Mouse (Mus musculus) limb, embryonic 14.5 days (tissue): Measurements from ENCODE around the gene Tecr. TPM values are rescaled to one million over a fixed set of nuclear protein-coding genes. Genes with fewer than 3 reads are reported as not detected.
"Not testable (repeated sequence)": the region's sequence is repeated elsewhere in the genome, so short reads cannot be mapped to it uniquely, and the experiment has no call there.

Source experiments
- ATAC-seq: fragments of 200-750 bp; cut with Nextera tagmentation; 2 replicates; pipeline ENCODE4 v1.8.0; 2017; ENCODE audit warnings: low read depth, moderate number of reproducible peaks, moderate TSS enrichment; ENCODE audit not compliant: low FRiP score
- DNase-seq: peaks from one replicate; pipeline ENCODE4 v3.0.0-alpha.2; 2015; ENCODE audit warnings: low spot score
- H3K27ac ChIP-seq: fragments of 300-500 bp; sonication (generic); replicated peaks from 2 replicates; pipeline ENCODE4 v1.5.1; 2014; ENCODE audit warnings: low read depth, mild to moderate bottlenecking, low read length, moderate library complexity, mixed read lengths
- H3K27me3 ChIP-seq: fragments of 300-500 bp; sonication (generic); 2 replicates; pipeline ENCODE4 v1.6.1; 2014; ENCODE audit warnings: low read length, mixed read lengths; ENCODE audit not compliant: control insufficient read depth, insufficient read depth
- H3K36me3 ChIP-seq: fragments of 300-500 bp; sonication (generic); 2 replicates; pipeline ENCODE4 v1.6.1; 2014; ENCODE audit warnings: mild to moderate bottlenecking, low read length, moderate library complexity, mixed read lengths; ENCODE audit not compliant: control insufficient read depth, insufficient read depth
- H3K4me1 ChIP-seq: fragments of 300-500 bp; sonication (generic); 2 replicates; pipeline ENCODE4 v1.6.1; 2014; ENCODE audit warnings: antibody characterized with exemption, low read length, mixed read lengths; ENCODE audit not compliant: control insufficient read depth, insufficient read depth
- H3K4me2 ChIP-seq: fragments of 300-500 bp; sonication (generic); replicated peaks from 2 replicates; pipeline ENCODE4 v1.6.1; 2014; ENCODE audit warnings: low read depth, mild to moderate bottlenecking, low read length, moderate library complexity; ENCODE audit not compliant: severe bottlenecking
- H3K4me3 ChIP-seq: fragments of 300-500 bp; sonication (generic); replicated peaks from 2 replicates; pipeline ENCODE4 v1.5.1; 2014; ENCODE audit warnings: low read length
- H3K9ac ChIP-seq: fragments of 300-500 bp; sonication (generic); 2 replicates; pipeline ENCODE4 v1.6.1; 2014; ENCODE audit warnings: mild to moderate bottlenecking, low read depth, low read length, moderate library complexity; ENCODE audit not compliant: severe bottlenecking
- H3K9me3 ChIP-seq: fragments of 300-500 bp; sonication (generic); 2 replicates; pipeline ENCODE4 v1.6.1; 2016; ENCODE audit warnings: low read length; ENCODE audit not compliant: control insufficient read depth
- POLR2A ChIP-seq: fragments of 200-500 bp; IDR thresholded peaks from 2 replicates; pipeline ENCODE4 v1.8.0; 2012; ENCODE audit warnings: inconsistent platforms, mild to moderate bottlenecking, moderate library complexity, borderline replicate concordance; ENCODE audit not compliant: insufficient read depth, insufficient read length; ENCODE audit errors: extremely low read depth
- WGBS: fragments of 180-500 bp; shearing (Covaris S2); extraction: QIAGEN DNeasy Blood & Tissue Kit; methylation state at CpG from one replicate; pipeline ENCODE4 v1.1.7; 2014; 5-methylcytosine and 5-hydroxymethylcytosine counted together
- polyA plus RNA-seq, 2 experiments: library from polyadenylated mRNA; depleted of rRNA in 1 of 2; stranded (reverse) in 1 of 2; unstranded in 1 of 2; fragments of >200 nt; fragmentation: Nextera tagmentation in 1 of 2; extraction: Ambion mirVana in 1 of 2; gene quantifications; 2 replicates each; pipeline versions ENCODE4 v1.2.1 to v1.2.3; 2012 to 2014

Tecr gene
- polyA plus RNA-seq, 2 experiments = 589 to 595 TPM

DNA sequence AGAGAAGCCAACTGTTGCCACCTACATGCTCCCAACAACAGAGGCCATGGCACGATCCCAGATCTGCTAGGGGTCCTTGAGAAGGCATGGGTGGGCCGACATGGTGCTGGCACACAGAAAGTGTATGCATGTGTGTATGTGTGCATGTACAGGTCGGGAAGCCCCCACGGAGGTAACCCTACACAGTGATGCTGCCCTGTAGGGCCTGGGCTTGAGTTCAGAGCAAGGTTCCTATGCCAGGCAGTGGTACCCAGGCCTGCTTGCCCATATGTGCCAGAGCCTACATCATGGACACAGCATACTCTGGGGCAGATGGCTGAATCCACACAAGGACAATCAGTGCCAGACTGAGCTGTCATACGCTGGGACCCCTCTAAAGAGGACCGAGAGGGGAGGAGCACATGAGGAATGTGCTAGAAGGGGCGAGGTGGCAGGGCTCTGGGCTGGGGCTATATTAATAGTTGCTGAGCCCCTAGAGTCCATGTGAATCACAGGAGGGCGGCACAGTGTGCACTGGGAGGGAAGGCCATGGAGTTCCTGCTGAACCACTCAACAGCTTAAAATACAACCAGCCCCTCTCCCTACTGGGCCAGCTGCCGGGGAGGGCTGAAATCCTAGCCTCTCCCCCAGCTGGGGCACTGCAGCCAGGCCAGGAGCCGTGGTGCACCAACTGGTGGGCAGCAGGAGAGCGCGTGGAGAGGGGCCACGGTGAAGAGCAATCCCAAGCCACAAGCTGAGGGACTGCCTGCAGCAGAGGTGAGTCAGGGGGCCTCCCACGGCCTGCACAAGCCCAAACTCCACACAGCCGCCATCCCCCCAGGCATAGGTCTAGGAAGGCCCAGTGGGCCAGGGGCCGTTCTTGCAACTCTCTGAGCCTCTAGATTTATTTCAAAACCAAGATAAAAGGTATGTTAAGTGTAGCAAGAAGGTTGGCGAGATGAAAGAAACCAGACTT, 31.9 kb downstream of the Tecr start:
- H3K9me3 ChIP-seq = no peaks in the 10 kb centered on the region
- H3K4me3 ChIP-seq = no peak overlapping the region
- H3K9ac ChIP-seq = 0 out of 2 replicates have a peak overlapping the region, but pooled peaks have one; percentile 12
- TF ChIP-seq POLR2A = no peak
- H3K36me3 ChIP-seq = peaks cover 40% of the 10 kb centered on the region
- no peaks in the 10 kb centered on the region for H3K27me3 ChIP-seq
- H3K4me1 ChIP-seq = peaks cover 12% of the 10 kb centered on the region; the same call in 1 of the 2 replicates
- H3K4me2 ChIP-seq = no peak overlapping the region; the same call in 1 of the 2 replicates
- ATAC-seq (peak; percentile 43), DNase-seq (peak; percentile 37)
- WGBS = 71% methylated on average over 17 of the region's 17 CpGs
- peak overlapping the region; percentile 72 for H3K27ac ChIP-seq

DNA sequence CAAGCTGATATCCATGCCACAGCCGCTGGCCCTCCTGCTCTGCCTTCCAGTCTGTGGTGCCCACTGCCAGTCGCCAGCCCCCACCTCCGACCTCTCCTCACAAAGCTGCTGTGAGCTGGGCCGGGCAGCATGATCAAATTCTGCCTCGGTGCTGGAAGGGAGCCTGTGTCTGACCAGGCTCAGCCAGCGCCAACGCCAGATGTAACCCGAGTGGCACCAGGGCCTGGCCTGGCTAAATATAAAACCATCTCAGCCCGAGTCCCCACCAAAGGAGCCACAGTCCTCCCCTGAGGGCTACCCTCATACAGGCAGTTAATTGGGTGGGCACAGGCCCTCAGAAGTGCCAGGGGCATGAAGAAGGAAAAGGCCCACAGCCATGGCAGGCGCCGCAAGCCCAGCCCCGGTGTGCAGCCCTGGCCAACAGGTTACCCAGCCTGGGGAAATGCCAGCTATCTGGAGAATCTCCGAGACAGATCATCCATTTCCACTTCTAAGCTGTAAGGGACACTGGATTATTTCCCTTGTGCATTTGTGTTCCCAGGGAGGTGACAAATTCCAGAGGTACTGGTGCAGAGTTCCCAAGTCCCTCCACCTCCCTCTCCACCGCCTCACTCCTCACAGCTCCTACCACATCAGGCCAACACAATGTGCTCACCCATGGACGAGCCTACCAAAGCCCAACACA, 33.0 kb downstream of the Tecr start:
- H3K27me3 ChIP-seq = no peaks in the 10 kb centered on the region
- peaks cover 12% of the 10 kb centered on the region; the same call in 1 of the 2 replicates for H3K4me1 ChIP-seq
- H3K4me2 ChIP-seq = no peak overlapping the region
- H3K36me3 ChIP-seq = peaks cover 45% of the 10 kb centered on the region
- TF ChIP-seq POLR2A = no peak
- H3K9ac ChIP-seq = no peak overlapping the region
- no peak overlapping the region for H3K4me3 ChIP-seq
- 74% methylated on average over 15 of the region's 15 CpGs for WGBS
- DNase-seq = no peak
- H3K9me3 ChIP-seq = no peaks in the 10 kb centered on the region
- ATAC-seq = no peak
- H3K27ac ChIP-seq = no peak overlapping the region

DNA sequence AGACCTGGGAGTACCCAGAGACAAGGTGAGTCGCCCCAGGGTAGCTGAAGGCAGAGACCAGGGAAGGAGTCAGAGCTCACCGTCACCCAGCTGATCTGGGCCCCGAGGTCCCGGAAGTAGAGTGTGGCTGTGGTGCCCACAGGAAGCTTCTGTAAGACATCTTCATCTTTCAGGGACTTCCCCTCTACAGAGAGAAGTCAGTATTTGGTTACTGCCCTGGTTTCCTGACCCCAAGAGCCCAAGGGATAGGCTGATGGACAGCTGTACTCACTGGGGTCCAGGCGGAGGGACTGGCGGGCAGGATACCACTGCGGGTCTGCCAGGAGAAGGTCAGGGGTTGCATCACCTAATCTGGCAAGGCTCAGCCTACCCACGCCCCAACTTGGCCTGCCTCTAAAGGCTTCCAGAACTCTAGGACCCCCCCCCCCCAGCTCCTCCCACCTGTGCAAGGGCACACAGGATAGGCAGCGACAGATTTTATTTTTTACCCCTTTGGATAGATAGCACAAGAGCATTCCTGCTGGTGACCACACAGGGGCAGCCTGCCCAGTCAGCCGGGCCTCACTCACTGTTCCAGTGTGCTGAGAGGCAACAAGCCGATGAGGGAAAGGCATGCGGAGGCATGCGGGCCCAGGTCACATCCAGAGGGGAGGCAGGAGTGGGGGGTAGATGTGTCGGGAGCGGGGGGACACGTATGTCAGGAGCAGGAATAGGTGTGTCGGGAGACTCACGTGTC, 34.5 kb downstream of the Tecr start:
- WGBS = 81% methylated on average over 18 of the region's 18 CpGs

DNA sequence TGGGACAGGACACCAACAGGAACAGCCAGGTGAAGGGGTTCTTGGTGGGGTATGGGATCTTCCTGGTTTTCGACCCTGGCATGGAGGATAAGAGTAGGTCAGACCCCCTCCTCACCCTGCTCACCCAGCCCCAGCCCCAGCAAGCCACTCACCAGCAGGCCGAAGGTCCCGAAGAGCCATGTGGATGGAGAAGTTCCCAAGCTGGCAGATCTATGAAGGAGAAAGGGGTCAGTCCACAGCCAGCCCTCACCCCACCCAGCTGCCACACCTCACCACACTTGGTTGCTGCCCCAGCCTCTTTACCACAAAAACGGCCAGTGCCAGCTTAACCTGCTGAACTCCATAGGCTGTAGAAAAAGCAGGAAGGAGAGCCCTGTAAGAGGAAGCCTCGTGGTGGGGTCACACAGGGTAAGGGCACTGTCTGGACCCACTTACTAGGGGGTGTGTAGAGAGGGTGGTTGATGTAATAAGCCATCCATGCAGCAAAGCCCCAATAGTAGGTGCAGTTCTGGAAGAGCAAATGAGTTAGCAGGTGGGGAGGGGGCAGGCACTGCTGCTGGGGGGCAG, 35.4 kb downstream of the Tecr start:
- no peak for TF ChIP-seq POLR2A
- 86% methylated on average over 5 of the region's 5 CpGs for WGBS
- ATAC-seq = no peak
- Histone ChIP-seq H3K27me3 (no peaks in the 10 kb centered on the region), H3K9me3 (no peaks in the 10 kb centered on the region), H3K4me3 (no peak overlapping the region), H3K36me3 (peaks cover 49% of the 10 kb centered on the region), H3K27ac (no peak overlapping the region), H3K4me2 (no peak overlapping the region), H3K4me1 (peaks cover 17% of the 10 kb centered on the region), H3K9ac (no peak overlapping the region)
- no peak for DNase-seq

More for the DNA sequence above, 34.5 kb downstream of the Tecr start:
- Histone ChIP-seq H3K4me2 (no peak overlapping the region), H3K9ac (no peak overlapping the region), H3K27ac (no peak overlapping the region), H3K27me3 (no peaks in the 10 kb centered on the region), H3K4me1 (peaks cover 12% of the 10 kb centered on the region; the same call in 1 of the 2 replicates), H3K36me3 (peaks cover 49% of the 10 kb centered on the region), H3K9me3 (no peaks in the 10 kb centered on the region), H3K4me3 (no peak overlapping the region)
- no peak for TF ChIP-seq POLR2A
- DNase-seq (no peak), ATAC-seq (no peak)

DNA sequence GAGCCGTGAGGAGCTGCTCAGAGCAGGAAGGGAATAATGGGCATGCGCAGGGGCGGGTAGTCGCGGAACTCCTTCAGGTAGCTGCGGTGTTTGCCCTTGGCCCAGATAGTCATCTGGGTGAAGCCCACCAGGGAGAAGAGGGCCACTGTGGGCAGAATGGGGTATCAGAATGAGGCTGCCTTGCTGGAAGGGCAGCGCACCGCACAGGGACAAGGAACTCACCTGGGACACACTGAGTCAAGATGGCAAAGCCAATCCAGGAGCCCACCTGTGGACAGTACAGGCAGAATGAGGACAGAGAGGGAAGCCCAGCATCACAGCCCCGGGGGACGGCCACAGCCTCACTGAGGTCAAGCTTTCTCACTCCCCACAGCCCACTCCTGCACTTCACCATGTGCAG, 36.0 kb downstream of the Tecr start:
- Histone ChIP-seq H3K27ac (no peak overlapping the region), H3K4me3 (no peak overlapping the region), H3K9me3 (no peaks in the 10 kb centered on the region), H3K4me1 (peaks cover 16% of the 10 kb centered on the region), H3K9ac (no peak overlapping the region), H3K4me2 (no peak overlapping the region), H3K27me3 (no peaks in the 10 kb centered on the region), H3K36me3 (peaks cover 49% of the 10 kb centered on the region)
- no peak for TF ChIP-seq POLR2A
- DNase-seq (no peak), ATAC-seq (no peak)
- WGBS = 92% methylated on average over 10 of the region's 10 CpGs

DNA sequence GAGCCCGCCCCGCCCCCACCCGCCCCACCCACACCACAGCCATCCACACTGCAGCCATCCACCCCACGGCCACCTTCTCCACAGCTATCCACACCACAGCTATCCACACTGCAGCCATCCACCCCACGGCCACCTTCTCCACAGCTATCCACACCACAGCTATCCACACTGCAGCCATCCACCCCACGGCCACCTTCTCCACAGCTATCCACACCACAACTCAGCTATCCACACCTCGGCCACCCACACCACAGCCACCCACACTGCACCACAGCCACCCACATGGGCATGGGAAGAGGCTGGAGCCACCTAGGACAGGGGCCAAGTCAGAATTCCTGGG, 36.8 kb downstream of the Tecr start:
- H3K4me3 ChIP-seq, H3K9me3 ChIP-seq, H3K9ac ChIP-seq, H3K4me2 ChIP-seq, H3K27ac ChIP-seq, ATAC-seq, H3K27me3 ChIP-seq, DNase-seq: not testable (repeated sequence)
- 96% methylated on average over 4 of the region's 7 CpGs for WGBS
- Histone ChIP-seq H3K36me3 (peaks cover 49% of the 10 kb centered on the region), H3K4me1 (peaks cover 16% of the 10 kb centered on the region)
